Mouse (Mus musculus) left cerebral cortex, adult 8-10 months (tissue): ENCODE results near the gene Rpl15. TPM values are rescaled to one million over a fixed set of nuclear protein-coding genes. Genes with fewer than 3 reads are reported as not detected.
A peak's percentile ranks its signal among the peaks of the same experiment; 100 is the strongest.
"Not testable (repeated sequence)": the region's sequence is repeated elsewhere in the genome, so short reads cannot be mapped to it uniquely, and the experiment has no call there.

Experiments used
- DNase-seq, 2 experiments: peaks; one replicate each; pipeline ENCODE4 v3.0.0; 2022; ENCODE audit warnings: low spot score in 2 of 2
- total RNA-seq, 4 experiments: library from RNA; stranded (reverse); gene quantifications; 2 replicates each; pipeline ENCODE4 v1.2.4; 2022

Gene Rpl15
- total RNA-seq, 4 experiments from 2014 or later: 388 to 418 (median 397) TPM

GRCm38 (mm10) chr14:18241786-18242185, 29.4 kb downstream of the Rpl15 start:
- DNase-seq: no peak

GRCm38 (mm10) chr14:18240132-18240531, 31.1 kb downstream of the Rpl15 start:
- DNase-seq: no peak

- peak; percentile 94 to 99 for DNase-seq
Observed at GRCm38 (mm10) chr14:18238750-18239731, 32.1 kb downstream of the Rpl15 start, which contains the start of gene Nr1d2. Gene Nr1d2, minus strand, starts transcription at chr14:18239127.

GRCm38 (mm10) chr14:18238131-18238749, 33.0 kb downstream of the Rpl15 start:
- DNase-seq: peak; percentile 97 to 98

GRCm38 (mm10) chr14:18237381-18237780, 33.8 kb downstream of the Rpl15 start:
- DNase-seq: no peak

- not testable (repeated sequence) for DNase-seq
Observed at GRCm38 (mm10) chr14:18236496-18237235, 34.5 kb downstream of the Rpl15 start.

GRCm38 (mm10) chr14:18233981-18234960, 36.9 kb downstream of the Rpl15 start:
- no peak for DNase-seq

- DNase-seq: no peak
Observed at GRCm38 (mm10) chr14:18233076-18233475, 38.1 kb downstream of the Rpl15 start.

GRCm38 (mm10) chr14:18231866-18232265, 39.3 kb downstream of the Rpl15 start:
- DNase-seq: not testable (repeated sequence)

GRCm38 (mm10) chr14:18229751-18230150, 41.4 kb downstream of the Rpl15 start:
- DNase-seq: not testable (repeated sequence)

GRCm38 (mm10) chr14:18226181-18226580, 45.0 kb downstream of the Rpl15 start:
- DNase-seq: not testable (repeated sequence)

GRCm38 (mm10) chr14:18225431-18225830, 45.8 kb downstream of the Rpl15 start:
- DNase-seq: not testable (repeated sequence)

GRCm38 (mm10) chr14:18221977-18222376, 49.2 kb downstream of the Rpl15 start:
- no peak for DNase-seq

Other genes starting within 250 kb of the Rpl15 start
- 100 to 1,000 TPM in 2 of 4 experiments, 10 to 100 TPM in 2; 95.3 to 114 (median 105) TPM for gene Nr1d2, start 32.3 kb downstream of the Rpl15 start, total RNA-seq
- 10 to 100 TPM; 81.8 to 98.4 (median 95.8) TPM for gene Nkiras1, start 255 bp downstream of the Rpl15 start, total RNA-seq
- gene Ube2e1, start 60.5 kb upstream of the Rpl15 start, total RNA-seq: 100 to 1,000 TPM; 111 to 132 (median 115) TPM